Mouse (Mus musculus) common myeloid progenitor, adult 5-6 weeks (primary cell): ENCODE measurements around the gene Stat5b. TPM values are rescaled to one million over a fixed set of nuclear protein-coding genes. Genes with fewer than 3 reads are reported as not detected.

Experiments used
- ATAC-seq: replicated peaks from 2 replicates; pipeline ENCODE4 v1.8.0; 2016; ENCODE audit warnings: low read depth, mild to moderate bottlenecking, moderate TSS enrichment, inconsistent platforms; ENCODE audit not compliant: poor library complexity, severe bottlenecking
- total RNA-seq: library from RNA; stranded (forward); fragments of 200-1000, 187-1606 nt; gene quantifications from 2 replicates; pipeline ENCODE4 v1.2.3, GENCODE M21; 2017

Stat5b gene
- total RNA-seq, 1 experiment from 2014 or later, result 64.4 TPM

- ATAC-seq, result no peak
These were observed 68.6 kb downstream of the Stat5b start for GRCm38 (mm10) chr11:100781763-100782475.

DNA sequence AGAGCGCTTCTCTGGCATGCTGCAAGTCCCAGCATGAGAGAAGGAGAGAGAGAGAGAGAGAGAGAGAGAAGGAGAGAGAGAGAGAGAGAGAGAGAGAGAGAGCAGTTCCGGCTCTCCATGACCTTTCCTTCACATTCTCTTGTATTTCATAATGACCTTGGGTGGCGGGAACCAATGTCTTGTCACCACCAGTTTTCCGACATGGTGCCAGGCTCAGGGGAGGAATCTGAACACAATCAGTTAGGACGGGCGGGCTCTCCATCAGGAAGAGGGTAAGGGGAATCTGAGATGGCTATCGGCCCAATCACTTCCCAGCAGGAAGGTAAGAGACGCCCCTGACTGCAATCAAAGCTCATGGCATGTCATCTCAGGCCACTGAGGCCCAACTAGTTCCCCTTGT is 70.3 kb downstream of the Stat5b start:
- no peak for ATAC-seq

DNA sequence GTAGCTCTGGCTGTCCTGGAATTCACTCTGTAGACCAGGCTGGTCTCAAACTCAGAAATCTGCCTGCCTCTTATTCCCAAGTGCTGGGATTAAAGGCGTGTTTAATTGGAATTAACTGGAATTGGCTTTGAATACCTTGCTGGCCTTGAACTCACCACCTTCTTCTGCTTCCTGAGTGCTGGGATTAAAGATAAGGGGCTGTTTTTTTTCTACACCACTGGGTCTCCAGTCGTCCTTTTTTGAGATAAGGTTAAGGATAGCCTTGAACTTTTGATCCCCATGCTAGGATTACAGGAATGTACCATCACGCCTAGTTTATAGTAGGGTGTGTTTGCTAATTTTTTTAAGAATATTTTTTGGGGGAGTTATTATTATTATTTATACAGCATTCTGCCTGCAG is 72.5 kb downstream of the Stat5b start:
- no peak for ATAC-seq

DNA sequence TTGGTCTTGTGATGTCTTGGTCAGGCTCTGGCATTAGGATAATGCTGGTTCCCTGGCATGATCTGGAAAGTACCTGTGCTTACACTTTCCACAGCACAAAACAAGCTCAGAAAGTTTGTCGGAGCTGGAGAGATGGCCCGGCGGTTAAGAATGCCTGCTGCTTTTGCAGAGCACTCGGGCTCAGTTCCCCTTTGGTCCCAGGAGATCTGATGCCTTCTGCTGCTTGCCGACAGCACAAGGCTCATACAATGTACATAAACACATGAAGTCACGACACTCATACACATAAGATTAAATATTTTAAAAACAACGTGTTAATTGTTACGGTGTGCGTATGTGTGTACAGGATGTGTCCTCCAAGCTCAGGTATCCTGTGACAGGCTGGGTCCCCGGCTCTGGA is 74.6 kb downstream of the Stat5b start:
- ATAC-seq, result no peak

GRCm38 (mm10) chr11:100774261-100774660 is 76.3 kb downstream of the Stat5b start:
- ATAC-seq, result no peak

DNA sequence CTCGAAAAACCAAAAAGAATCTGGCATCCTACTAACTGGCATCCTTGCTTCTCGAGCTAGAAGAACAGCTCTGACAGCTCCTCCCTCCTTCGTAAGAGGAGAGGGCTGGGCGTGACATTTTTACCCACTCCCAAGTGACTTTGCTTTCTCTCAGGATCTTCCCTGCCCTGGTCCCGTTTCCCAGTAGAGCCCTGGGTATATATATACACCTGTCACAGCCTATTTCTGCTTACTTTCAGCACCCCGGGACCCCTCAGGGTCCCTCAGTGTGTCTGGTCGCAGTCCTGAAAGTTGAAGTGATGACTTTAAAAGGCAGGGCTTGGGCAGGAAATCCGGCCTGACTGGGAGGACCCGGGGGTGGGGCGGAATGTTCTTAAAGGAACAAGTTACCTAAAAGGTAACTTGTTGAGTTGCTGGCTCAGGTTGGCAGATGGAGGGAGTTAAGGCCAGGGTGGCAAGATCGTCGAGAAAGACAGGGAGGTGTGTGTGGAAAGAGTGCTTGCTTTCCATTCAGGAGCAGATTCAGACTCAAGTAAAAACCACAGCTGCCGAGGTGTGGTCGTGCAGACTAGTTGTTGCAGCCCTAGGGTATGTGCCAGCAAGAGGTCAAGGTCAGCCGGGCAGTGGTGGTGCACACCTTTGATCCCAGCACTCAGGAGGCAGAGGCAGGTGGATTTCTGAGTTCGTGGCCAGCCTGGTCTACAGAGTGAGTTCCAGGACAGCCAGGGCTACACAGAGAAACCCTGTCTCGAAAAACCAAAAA is 79.7 kb downstream of the Stat5b start, which contains the start of gene Ghdc:
TSS of gene Ghdc (minus strand) at position 312 of the 763 bp plus-strand sequence.
- ATAC-seq, result peak; percentile 87

- no peak for ATAC-seq
These were observed 80.5 kb downstream of the Stat5b start for GRCm38 (mm10) chr11:100769980-100770379.

- no peak for ATAC-seq
These were observed 82.7 kb downstream of the Stat5b start for GRCm38 (mm10) chr11:100767871-100768270.

DNA sequence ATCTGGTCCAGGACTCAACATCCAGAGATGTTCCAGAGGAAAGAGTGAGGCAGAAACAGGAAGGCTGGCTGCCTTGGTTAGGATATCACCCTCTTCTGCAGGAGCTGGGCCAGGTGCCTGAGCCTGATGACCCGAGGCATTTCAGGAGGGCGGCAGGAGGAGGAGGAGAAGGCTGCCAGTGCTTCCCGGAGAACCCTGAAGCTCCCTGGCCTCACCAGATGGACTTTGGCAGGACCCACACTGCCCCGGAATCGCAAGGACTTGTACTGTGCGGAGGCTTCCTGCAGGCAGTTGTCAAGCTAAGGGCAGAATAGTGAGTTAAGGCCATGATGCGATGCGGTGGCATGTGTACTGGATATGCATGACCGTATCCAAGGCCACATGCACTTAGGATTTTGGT is 83.8 kb downstream of the Stat5b start:
- no peak for ATAC-seq

DNA sequence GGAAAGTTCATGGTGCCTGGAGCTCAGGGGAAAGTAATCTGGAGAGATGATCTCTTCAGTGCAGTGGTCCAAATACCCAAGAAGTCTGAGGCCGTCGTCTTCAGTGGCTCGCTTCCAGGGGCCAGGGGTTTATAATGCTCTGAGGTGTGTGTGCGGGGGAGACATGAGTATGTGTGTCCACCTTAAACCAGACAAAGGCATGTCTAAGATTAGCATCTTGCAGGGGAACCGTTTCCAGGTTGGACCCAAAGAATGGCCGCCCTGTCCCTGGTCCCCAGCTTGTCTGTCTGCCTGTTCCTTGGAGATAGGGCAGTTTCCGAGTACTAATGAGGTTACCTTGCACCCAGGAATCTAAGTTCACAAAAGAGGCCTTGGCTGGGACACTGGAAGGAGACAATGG is 87.7 kb downstream of the Stat5b start, which contains the start of gene Hcrt:
TSS of gene Hcrt (minus strand) at position 101 of the 400 bp plus-strand sequence.
- ATAC-seq, result no peak

GRCm38 (mm10) chr11:100761547-100762045 is 88.9 kb downstream of the Stat5b start:
- peak; percentile 79 for ATAC-seq

DNA sequence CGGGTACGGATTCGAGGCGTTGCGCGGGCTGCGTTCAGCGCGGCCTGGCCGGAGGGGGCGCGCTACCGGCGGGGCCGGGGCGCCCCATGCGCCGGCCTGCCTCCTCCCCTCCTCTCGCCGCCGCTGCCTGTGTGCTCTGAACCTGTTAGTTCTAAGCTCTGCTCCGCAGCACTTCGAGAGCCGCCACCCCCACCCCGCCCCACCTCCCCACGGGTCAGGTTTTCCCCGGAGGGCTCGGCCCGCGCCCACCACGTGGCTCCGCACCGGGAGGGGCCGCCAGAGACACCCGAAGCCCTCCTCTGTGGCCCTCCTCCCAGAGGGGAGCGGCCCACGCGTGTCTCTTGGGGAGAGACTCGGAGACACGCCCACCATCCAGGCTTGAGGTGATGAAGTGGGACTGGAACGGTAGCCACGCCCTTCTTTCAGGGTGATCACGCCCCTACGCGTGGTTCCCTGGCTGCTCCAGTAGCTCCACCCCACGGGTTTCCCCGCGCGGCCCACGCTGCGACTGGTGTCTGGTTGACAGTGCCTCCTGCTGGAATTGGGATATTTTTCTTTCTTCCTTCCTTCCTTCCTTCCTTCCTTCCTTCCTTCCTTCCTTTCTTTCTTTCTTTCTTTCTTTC is 90.8 kb downstream of the Stat5b start, which contains the start of gene Kcnh4:
TSS of gene Kcnh4 (minus strand) at position 332 of the 623 bp plus-strand sequence.
- peak; percentile 48 for ATAC-seq

DNA sequence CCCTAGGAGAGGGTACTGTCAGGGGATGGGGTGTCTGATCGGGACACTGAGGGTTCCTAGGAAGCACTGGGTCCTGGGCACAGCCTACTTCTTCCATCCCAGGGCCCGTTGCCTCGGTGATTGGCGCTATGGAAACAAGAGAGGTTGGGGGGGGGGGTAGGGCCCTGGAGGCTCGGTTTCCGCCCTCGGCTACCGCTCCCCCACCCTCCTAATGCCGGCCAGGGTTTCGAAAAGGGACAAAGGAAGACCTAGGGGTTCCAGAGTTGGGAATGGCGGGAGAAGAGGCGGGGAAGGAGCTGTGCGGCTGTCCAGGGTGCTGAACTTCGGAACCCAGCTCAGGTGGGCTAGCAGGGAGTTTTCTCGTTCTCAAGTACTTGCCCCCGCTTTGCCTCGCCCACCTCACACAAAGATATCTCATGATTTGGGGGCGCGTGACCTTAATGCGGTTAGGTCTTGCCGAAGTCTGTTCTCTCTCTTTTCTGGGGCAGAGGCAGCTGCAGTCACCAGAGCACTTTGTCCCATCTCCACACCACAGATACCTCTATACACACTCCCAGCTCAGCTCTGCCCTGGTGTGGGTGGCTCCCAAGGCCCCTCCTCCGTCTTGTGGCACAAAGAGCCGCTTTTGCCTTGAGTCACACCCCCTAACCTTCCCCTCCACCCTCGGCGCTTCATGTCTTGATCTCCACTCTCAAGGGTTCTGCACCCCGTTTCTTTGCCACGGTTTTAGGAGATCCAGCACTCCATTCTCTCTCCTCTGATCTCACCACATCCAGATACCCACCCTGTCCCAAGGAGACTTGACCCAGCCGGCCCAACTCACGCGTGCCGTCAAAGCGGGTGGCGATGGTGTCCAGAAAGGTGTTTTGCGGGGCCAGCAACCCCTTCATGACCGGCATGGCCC is 91.6 kb downstream of the Stat5b start:
- peak; percentile 19 for ATAC-seq

DNA sequence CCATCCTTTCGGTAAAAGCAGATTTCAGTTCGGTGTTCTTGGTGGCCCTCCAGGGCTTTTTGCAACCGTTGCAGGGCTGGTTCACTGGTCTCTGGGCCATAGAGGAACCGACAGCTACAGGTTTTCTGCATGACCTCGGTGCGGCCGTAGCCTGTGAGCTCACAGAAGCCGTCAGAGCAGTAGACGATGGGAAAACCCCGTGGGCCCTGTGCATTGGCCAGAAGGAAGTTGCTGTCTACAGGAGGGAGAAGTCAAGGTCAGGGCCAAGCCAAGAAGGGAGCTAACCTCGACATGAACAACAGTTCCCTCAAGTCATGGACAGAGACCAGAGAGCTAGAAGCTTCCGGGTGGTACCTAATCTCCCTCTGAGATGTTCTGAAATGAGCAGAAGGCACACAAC is 93.0 kb downstream of the Stat5b start:
- no peak for ATAC-seq

- no peak for ATAC-seq
These were observed 94.0 kb downstream of the Stat5b start for GRCm38 (mm10) chr11:100756476-100756875.

DNA sequence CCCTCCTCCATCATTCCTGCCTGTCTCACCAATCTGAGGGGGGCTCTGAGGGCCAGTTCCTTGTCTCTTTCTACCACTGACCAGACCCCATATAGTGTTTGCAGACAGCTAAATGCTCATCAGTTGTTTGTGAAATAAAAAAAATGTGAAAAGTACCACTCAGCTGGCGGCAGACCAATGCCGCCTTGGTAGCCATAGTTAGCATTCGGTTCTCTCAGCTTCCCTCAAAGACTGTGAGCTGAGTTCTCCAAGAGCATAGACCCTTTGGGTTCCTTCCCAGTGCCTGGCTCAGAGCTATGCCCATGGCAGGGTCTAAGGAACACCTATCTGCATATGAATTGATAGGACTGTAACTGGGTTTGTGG is 95.8 kb downstream of the Stat5b start:
- no peak for ATAC-seq

GRCm38 (mm10) chr11:100754021-100754692 is 96.4 kb downstream of the Stat5b start:
- no peak for ATAC-seq

DNA sequence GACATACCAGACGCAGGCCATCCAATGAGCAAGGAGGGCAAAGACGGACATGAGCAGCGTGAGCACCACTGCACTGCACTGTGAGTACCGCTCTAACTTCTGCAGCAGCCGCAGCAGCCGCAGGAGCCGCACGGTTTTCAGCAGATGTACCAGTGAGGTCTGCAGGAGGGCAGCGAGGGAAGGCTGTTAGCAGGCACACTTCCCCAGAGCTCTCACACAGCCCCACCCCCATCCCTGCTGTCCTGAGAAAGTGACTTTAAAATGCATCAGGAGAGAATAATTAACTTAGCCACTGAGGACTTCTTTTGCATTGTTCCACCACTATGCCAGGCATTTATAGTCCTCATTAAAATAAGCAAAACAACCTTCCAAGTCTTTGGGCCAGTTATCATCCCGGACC is 98.2 kb downstream of the Stat5b start:
- ATAC-seq, result no peak

GRCm38 (mm10) chr11:100750127-100750526 is 100.4 kb downstream of the Stat5b start:
- ATAC-seq, result no peak
